Mouse (Mus musculus) retina, embryonic 14.5 days (tissue): ENCODE results near the gene Arfgap2.

Source experiments
- DNase-seq: peaks from one replicate; pipeline ENCODE4 v3.0.0-alpha.2; 2015; ENCODE audit warnings: low spot score

The Arfgap2 gene

GRCm38 (mm10) chr2:91264711-91265681, at the start of gene Arfgap2:
Gene Arfgap2 (plus strand): TSS chr2:91264974.
- DNase-seq: peak; percentile 98

- no peak for DNase-seq
Measured at GRCm38 (mm10) chr2:91217032-91217431, 47.7 kb upstream of the Arfgap2 start.

GRCm38 (mm10) chr2:91220501-91220900, 44.3 kb upstream of the Arfgap2 start:
- DNase-seq: no peak

- peak; percentile 28 for DNase-seq
Measured at GRCm38 (mm10) chr2:91223614-91224013, 41.2 kb upstream of the Arfgap2 start.

GRCm38 (mm10) chr2:91229735-91230134, 35.0 kb upstream of the Arfgap2 start:
- no peak for DNase-seq

GRCm38 (mm10) chr2:91236601-91237510, 27.9 kb upstream of the Arfgap2 start, which contains the start of gene Ddb2:
Gene Ddb2 (minus strand): TSS chr2:91236982.
- peak; percentile 97 for DNase-seq

GRCm38 (mm10) chr2:91237511-91238080, 27.2 kb upstream of the Arfgap2 start:
- peak; percentile 61 for DNase-seq

- DNase-seq: no peak
Measured at GRCm38 (mm10) chr2:91242547-91242946, 22.2 kb upstream of the Arfgap2 start.

GRCm38 (mm10) chr2:91243416-91243815, 21.4 kb upstream of the Arfgap2 start:
- DNase-seq: no peak

- no peak for DNase-seq
Measured at GRCm38 (mm10) chr2:91244557-91245228, 20.1 kb upstream of the Arfgap2 start.

- DNase-seq: no peak
Measured at GRCm38 (mm10) chr2:91248366-91248765, 16.4 kb upstream of the Arfgap2 start.

- no peak for DNase-seq
Measured at GRCm38 (mm10) chr2:91252001-91252400, 12.8 kb upstream of the Arfgap2 start.

GRCm38 (mm10) chr2:91252512-91252911, 12.3 kb upstream of the Arfgap2 start:
- no peak for DNase-seq

GRCm38 (mm10) chr2:91254725-91255380, 9.9 kb upstream of the Arfgap2 start:
- DNase-seq: no peak

GRCm38 (mm10) chr2:91255661-91256150, 9.1 kb upstream of the Arfgap2 start, which contains the start of gene Pacsin3:
Gene Pacsin3 (plus strand): TSS chr2:91255954.
- DNase-seq: peak; percentile 63

GRCm38 (mm10) chr2:91256256-91257125, 8.3 kb upstream of the Arfgap2 start:
- no peak for DNase-seq

GRCm38 (mm10) chr2:91257126-91257980, 7.4 kb upstream of the Arfgap2 start:
- DNase-seq: peak; percentile 75

GRCm38 (mm10) chr2:91258054-91258453, 6.7 kb upstream of the Arfgap2 start:
- no peak for DNase-seq

GRCm38 (mm10) chr2:91258830-91259229, 5.9 kb upstream of the Arfgap2 start:
- DNase-seq: no peak
